Mouse (Mus musculus) splenic B cell, adult 2 months (primary cell): ENCODE measurements around the gene Cd200r4.
"Not testable (repeated sequence)": the region's sequence is repeated elsewhere in the genome, so short reads cannot be mapped to it uniquely, and the experiment has no call there.

Source experiments
- DNase-seq: peaks from one replicate; pipeline ENCODE4 v3.0.0-alpha.2; 2011; ENCODE audit warnings: low read depth, low spot score
- H3K27me3 ChIP-seq: 2 replicates; pipeline ENCODE4 v1.6.1; 2012; ENCODE audit warnings: mild to moderate bottlenecking, low read length, moderate library complexity, mixed read lengths; ENCODE audit not compliant: control insufficient read depth, poor library complexity, insufficient read depth, severe bottlenecking
- H3K36me3 ChIP-seq: 2 replicates; pipeline ENCODE4 v1.6.1; 2012; ENCODE audit warnings: mild to moderate bottlenecking, low read length, moderate library complexity, mixed read lengths; ENCODE audit not compliant: control insufficient read depth, poor library complexity, insufficient read depth, severe bottlenecking

Gene Cd200r4

DNA sequence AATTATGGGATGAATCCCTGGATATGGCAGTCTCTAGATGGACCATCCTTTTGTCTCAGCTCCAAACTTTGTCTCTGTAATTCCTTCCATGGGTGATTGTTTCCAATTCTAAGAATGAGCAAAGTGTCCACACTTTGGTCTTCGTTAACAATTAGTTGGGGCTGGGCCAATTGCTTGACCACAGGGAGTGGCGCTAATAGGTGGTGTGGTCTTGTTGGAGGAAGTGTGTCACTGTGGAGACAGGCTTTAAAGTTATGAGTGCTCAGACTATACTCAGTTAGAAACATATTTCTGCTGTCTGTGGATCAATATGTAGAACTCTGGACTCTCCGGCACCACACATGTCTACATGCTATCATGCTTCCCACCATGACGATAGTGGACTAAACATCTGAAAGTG lies 1.3 kb upstream of the Cd200r4 start:
- not testable (repeated sequence) for DNase-seq, H3K36me3 ChIP-seq, H3K27me3 ChIP-seq

DNA sequence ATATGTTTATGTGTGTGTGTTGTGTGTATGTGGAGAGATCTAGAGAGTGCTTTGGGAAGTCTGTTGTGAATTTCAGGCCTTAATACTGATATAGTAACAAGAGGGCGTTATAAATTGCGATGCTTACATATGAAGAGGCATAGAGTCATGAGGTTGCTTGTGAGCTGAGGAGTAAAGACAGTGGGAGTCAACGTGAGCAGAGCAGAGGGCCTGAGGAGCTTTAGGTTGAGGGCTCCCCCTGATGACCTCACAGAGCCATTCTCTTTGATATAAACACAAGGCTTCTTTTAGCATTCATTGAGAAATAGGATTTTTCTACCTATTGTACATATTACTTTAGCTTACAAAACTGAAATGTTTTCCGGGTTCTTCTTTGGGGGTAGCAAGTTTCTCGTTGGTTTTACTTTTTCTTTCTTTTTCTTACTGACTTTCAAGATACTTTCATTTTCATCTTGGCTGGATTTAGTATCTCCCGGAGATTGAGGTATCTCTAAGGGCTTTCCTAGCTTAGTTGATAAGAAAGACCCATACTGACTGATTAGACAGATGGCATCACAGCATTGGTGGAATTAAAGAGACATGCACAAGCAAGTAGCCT lies 1.0 kb downstream of the Cd200r4 start:
- no peak for DNase-seq
- Histone ChIP-seq H3K27me3 (no peaks in the 10 kb centered on the region), H3K36me3 (no peaks in the 10 kb centered on the region)

DNA sequence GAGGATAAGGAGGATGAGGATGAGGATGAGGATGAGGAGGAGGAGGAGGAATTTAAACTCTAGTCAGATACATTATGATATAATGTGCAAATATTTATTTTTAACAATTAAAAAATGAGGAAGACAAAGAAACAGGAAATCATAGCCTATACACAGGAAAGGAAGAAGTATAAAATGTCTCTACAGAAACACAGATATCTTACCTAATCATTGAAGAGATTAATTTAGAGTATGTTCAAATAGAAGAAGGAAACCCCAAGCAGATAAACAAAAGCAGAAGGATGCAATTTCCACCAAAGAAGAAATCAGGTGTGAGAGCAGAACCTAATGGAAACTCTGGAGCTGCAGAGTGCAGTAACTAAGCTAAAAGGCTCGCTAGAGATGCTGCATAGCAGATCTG lies 6.5 kb downstream of the Cd200r4 start:
- DNase-seq, result no peak
- no peaks in the 10 kb centered on the region for H3K36me3 ChIP-seq
- H3K27me3 ChIP-seq, result no peaks in the 10 kb centered on the region

DNA sequence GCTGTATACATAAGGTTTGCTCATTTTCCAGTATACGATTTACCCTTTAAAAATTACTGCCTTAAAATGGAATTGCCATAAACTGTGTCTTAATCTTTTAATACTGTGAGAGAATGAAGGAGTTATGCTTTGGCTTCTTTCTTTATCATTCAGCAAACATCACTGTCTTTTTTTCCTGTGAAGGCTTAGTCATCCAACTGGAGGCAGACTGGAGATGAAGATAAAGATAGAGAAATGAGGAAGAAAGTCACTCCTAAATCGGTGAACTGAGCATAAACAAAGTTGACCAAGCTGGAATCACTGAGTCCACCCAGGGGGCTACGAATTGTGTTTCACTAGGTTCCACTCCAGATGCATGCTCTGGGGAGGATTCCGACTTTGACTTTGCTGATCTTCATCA lies 9.0 kb downstream of the Cd200r4 start:
- no peak for DNase-seq
- Histone ChIP-seq H3K36me3 (no peaks in the 10 kb centered on the region), H3K27me3 (no peaks in the 10 kb centered on the region)

DNA sequence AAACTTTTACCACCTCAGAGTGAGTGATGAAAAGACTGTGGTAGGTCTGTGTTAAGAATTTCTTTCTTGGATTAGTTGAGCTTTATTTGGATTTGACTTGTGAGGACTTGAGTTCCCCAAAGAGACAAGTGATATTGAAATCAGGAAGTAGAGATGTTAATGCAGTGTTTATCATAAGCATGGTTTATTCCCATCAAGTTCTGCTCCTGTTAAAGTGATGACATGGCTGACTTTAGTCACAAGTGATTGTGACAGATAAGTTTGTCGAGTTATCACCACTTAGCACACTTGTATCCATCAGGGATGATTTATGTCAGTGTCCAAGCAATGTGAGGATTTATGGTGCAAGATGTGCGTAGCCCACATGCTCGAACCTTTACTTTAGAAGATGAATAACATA lies 20.8 kb downstream of the Cd200r4 start:
- H3K36me3 ChIP-seq, result no peaks in the 10 kb centered on the region
- H3K27me3 ChIP-seq, result no peaks in the 10 kb centered on the region
- no peak for DNase-seq

DNA sequence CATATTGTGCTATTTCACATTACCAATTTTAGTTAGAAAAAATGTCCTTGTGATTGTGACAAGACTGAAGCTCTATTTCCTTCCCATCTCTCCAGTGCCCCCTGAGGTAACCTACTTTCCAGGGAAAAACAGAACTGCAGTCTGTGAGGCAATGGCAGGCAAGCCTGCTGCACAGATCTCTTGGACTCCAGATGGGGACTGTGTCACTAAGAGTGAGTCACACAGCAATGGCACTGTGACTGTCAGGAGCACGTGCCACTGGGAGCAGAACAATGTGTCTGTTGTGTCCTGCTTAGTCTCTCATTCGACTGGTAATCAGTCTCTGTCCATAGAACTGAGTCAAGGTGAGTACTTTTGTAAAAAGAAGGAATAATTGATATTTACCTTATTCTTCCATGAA lies 21.7 kb downstream of the Cd200r4 start:
- not testable (repeated sequence) for H3K36me3 ChIP-seq, H3K27me3 ChIP-seq, DNase-seq

DNA sequence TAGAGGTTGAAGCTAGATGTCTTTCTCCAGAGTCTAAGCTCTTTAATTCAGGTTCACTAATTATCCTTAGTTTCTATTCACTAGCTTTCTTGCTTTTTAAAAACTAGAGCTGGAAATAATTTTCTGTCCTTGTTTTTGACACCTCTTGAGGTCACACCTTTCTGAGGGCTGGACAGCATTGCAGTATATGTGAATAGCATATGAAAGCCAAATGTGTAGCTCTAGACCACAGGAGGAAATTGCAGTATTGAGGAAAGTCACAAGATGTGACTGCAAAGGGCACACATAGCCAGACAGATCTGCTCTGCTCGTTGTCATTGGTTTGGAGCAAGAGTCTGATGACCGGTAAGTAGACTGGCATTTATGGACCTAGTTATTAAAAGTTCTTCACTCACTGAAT lies 55.3 kb downstream of the Cd200r4 start, which contains the start of gene Cd200r2:
TSS of gene Cd200r2 (plus strand) at position 301 of the 400 bp plus-strand sequence.
- DNase-seq, result no peak
- Histone ChIP-seq H3K36me3 (no peaks in the 10 kb centered on the region), H3K27me3 (no peaks in the 10 kb centered on the region)

DNA sequence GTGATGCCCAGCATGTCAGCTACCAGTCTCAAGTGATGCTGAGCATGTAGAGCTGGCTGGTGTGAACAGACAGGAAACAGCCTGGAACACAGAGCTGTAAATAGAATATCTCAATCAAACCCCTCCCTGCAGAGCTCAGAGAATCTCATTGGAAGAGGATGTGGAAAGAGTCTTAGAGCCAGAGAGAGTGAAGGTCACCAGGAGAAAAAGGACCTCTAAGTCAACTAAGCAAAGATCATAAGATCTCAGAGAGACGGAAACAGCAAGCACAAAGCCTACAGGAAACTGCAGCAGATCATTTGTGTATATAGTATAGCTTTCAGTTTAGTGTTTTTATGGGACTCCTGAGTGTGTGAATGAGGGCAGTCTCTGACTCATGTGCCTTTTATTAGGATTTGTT lies 63.6 kb downstream of the Cd200r4 start:
- DNase-seq, result no peak
- Histone ChIP-seq H3K27me3 (no peaks in the 10 kb centered on the region), H3K36me3 (no peaks in the 10 kb centered on the region)

DNA sequence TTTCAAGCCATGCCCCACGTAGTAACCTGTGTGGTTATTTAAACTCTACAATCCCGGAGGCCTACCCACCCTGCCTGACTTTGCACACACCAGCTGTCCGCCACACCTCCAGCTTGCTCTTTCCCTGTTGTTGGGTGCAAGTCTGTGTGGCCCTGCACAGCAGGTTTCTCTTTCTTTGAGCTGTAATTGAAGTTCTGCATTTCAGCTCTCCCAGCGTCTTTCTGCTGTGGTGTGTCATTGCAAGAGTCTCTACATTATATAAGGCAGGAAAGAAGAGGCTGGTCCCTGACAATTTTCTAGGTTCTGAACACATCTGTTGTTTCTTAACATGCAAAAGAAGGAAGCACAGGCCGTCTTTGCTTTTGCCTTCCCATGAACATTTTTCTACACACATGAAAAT lies 65.1 kb downstream of the Cd200r4 start:
- no peak for DNase-seq
- Histone ChIP-seq H3K27me3 (no peaks in the 10 kb centered on the region), H3K36me3 (no peaks in the 10 kb centered on the region)

DNA sequence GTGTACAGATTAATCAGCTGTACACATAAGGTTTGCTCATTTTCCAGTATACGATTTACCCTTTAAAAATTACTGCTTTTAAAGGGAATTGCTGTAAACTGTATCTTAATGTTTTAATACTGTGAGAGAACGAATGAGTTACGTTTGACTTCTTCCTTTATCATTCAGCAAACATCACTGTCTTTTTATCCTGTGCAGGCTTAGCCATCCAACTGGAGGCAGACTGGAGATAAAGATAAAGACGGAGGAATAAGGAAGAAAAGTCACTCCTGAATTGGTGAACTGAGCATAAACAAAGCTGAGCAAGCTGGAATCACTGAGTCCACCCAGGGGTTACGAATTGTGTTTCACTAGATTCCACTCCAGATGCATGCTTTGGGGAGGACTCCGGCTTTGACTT lies 66.1 kb downstream of the Cd200r4 start:
- DNase-seq, result no peak
- Histone ChIP-seq H3K36me3 (no peaks in the 10 kb centered on the region), H3K27me3 (no peaks in the 10 kb centered on the region)
